Mouse (Mus musculus) CH12.LX (cell line): ENCODE data around the gene Dlg5.

Experiments
- BHLHE40 ChIP-seq: IDR thresholded peaks from 2 replicates; pipeline ENCODE4 v1.6.1; 2011; ENCODE audit warnings: mild to moderate bottlenecking, low read depth, low read length, improper control_type of control experiment
- CTCF ChIP-seq, 2 experiments: IDR thresholded peaks in 1 of 2; conservative IDR thresholded peaks in 1 of 2; 2 replicates each; pipeline ENCODE4 v1.5.1; 2011 to 2012; ENCODE audit warnings: low read depth in 2 of 2, low read length in 2 of 2, improper control_type of control experiment in 1 of 2, inconsistent platforms in 1 of 2, mild to moderate bottlenecking in 1 of 2, moderate library complexity in 1 of 2
- EP300 ChIP-seq: IDR thresholded peaks from 2 replicates; pipeline ENCODE4 v1.6.1; 2011; ENCODE audit warnings: low read length, improper control_type of control experiment
- MAFK ChIP-seq: IDR thresholded peaks from 2 replicates; pipeline ENCODE4 v1.6.1; 2011; ENCODE audit warnings: low read length, improper control_type of control experiment; ENCODE audit not compliant: insufficient replicate concordance
- MXI1 ChIP-seq: IDR thresholded peaks from 2 replicates; pipeline ENCODE4 v1.6.1; 2011; ENCODE audit warnings: mild to moderate bottlenecking, low read depth, low read length, improper control_type of control experiment
- POLR2A ChIP-seq: IDR thresholded peaks from 2 replicates; pipeline ENCODE4 v1.6.1; 2011; ENCODE audit warnings: low read depth, mild to moderate bottlenecking, improper control_type of control experiment, low read length
- ZNF384 ChIP-seq: IDR thresholded peaks from 2 replicates; pipeline ENCODE4 v1.6.1; 2012; ENCODE audit warnings: low read depth, low read length, improper control_type of control experiment, inconsistent platforms

DNA sequence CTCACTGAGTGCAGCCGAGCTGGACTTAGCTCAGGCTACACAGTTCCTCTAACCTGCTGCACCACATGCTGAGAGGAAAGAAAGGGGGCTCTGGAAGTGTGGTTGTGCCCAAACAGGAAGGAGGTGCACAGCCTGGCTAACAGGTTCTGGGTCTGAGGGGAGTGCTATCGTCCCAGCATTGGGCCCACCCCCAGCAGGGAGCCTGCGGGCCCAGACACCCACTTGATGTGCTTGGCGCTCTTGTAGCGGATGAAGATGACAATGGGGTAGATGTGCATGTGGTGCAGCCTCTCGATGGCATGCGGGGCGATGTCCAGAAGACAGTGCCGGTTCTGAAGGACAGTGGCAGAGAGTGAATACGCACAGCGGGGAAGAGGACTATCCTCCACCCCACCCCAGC lies 108.8 kb downstream of the Dlg5 start:
- TF ChIP-seq CTCF (conservative IDR thresholded peaks at IDR 0.05 in 1 of 2, IDR thresholded peaks at IDR 0.05 in 1 of 2; ENCODE audit: low read depth in 2 of 2, low read length in 2 of 2) (no peak), BHLHE40 (no peak), MXI1 (no peak), EP300 (no peak), ZNF384 (no peak), POLR2A (no peak), MAFK (no peak)
